Mouse (Mus musculus) adrenal gland, postnatal 25 days (tissue): Measurements from ENCODE around the gene Amt. TPM values are rescaled to one million over a fixed set of nuclear protein-coding genes. Genes with fewer than 3 reads are reported as not detected.
"Not testable (repeated sequence)": the region's sequence is repeated elsewhere in the genome, so short reads cannot be mapped to it uniquely, and the experiment has no call there.

Experiments used
- DNase-seq: peaks from one replicate; pipeline ENCODE4 v3.0.0; 2021; ENCODE audit warnings: mixed read lengths
- total RNA-seq: library from RNA; stranded (reverse); gene quantifications from 2 replicates; pipeline ENCODE4 v1.2.3, GENCODE M21; 2021

The Amt gene
- total RNA-seq, 1 experiment from 2014 or later = 7.0 TPM

- peak; percentile 58 for DNase-seq
These were observed 16.4 kb upstream of the Amt start for GRCm38 (mm10) chr9:108280071-108280828.

DNA sequence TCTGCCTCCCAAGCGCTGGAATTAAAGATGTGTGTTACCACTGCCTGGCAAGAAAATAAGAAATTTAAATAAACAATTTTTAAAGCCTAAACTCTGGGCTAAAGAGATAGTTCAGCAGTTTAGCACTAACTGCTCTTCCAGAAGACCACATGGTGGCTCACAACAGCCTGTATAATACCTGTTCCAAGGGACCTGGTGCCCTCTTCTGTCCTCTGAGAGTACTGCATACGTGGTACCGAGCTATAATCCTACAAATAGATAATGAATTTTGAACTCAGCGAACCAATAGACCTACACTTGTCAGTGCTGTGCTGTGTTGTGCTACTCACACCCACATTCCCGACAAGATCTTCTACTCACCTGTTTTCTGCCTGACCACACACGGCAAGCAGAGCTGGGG, 12.2 kb upstream of the Amt start:
- DNase-seq = peak; percentile 71

- DNase-seq = not testable (repeated sequence)
These were observed 9.0 kb upstream of the Amt start for GRCm38 (mm10) chr9:108287526-108288238.

DNA sequence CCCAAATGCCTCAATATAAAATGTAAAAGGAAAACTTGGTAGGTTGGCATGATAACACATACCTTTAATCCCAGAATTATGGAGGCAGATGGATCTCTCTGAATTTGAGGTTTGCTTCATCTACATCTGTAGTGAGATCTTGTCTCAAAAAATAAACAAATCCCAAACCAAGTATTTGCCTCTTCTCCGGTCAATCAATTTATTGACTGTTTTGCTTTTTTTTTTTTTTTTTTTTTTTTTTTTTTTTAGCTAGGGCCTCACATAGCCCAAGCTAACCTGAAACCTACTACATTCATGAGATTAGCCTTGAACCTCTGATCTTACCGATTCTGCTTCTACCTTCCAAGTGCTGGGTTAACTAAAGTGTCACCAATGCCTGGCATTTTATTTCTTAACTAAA, 7.3 kb upstream of the Amt start:
- no peak for DNase-seq

- DNase-seq = peak; percentile 81
These were observed 6.5 kb upstream of the Amt start, which contains the start of gene Nicn1 for GRCm38 (mm10) chr9:108290016-108290750. Gene Nicn1, plus strand, starts transcription at chr9:108290429.

GRCm38 (mm10) chr9:108290773-108291172, 5.9 kb upstream of the Amt start:
- DNase-seq = no peak

GRCm38 (mm10) chr9:108301853-108302252, 5.2 kb downstream of the Amt start:
- no peak for DNase-seq

GRCm38 (mm10) chr9:108304716-108305115, 8.1 kb downstream of the Amt start:
- no peak for DNase-seq

DNA sequence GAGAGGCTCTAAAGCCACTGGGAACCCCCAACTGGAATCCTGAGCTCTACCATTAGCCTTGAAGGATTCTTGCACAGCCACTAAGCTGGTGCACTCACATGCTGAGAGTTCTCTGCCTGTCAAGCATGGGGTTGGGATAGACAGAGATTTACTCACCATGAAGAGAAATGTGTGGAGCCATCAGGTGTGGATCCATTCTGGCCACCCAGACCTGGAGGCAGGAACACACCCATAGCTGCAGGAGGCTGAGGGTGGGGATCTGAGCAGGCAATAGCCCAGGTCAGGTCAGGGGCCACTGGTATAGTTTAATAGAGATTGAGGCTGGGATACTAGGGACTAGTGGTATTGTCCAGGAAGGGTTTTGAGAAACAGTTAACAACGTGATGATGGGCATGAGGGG, 8.5 kb downstream of the Amt start:
- no peak for DNase-seq

- peak; percentile 96 for DNase-seq
These were observed 9.2 kb downstream of the Amt start, which contains the start of the genes Rhoa and Tcta for GRCm38 (mm10) chr9:108305629-108306520. Gene Rhoa, plus strand, starts transcription at chr9:108306129. Gene Tcta, minus strand, starts transcription at chr9:108306160.

DNA sequence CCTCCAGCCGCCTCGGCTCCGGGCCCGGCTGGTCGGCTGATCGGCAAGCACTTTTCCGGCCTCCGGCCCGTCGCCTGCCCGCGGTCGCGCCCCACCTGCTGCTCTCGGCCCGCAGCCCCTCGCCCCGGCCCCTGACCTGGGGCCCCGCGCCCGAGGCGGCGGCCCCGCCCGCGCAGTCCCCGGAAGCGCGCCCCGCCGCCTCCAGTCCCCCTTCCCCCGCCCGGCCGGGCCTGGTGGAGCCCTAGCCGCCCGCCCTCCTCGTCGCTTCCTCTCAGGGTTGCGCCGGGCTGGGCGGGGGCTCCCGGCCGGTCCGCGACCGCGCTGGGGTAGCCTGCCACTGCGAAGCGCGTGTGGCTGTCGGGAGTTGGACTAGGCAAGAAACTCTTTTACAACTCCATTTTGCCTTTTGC, 9.9 kb downstream of the Amt start:
- peak; percentile 89 for DNase-seq

DNA sequence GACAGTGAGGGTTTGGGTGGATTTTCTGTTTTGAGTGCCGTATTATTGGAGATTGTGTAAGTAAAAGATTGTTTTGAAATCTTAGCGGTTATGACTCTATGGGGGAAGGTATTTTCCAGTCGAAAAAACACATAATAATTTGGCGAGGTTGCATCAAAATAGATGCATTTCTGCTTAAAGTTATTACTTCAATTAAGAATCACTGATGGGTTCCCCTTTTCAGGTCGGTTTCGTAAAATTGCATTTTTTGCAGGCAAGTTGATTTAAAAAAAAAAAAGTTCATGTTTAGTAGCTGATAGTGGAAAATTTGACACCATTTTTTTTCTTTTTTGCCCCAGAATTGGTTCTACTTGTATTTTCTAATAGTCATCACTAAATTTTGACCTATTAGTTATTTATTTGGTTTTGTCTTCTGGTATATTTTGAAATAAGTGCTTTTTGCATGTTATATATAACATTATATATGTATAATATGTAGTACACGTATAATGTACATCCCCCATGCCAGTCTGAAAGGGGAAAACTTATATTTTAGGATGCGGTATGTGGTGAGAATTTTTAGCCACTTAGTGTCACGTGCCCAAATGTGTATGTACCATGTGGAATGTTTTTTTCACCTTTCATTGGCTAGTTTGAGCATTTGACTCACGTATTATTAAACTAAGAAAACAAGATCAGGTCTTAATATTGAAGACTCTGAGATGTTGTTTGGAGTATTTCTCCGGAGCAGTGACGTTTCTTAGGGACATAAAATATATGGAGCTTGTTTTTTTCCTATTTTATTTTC, 10.6 kb downstream of the Amt start:
- no peak for DNase-seq

GRCm38 (mm10) chr9:108308141-108308540, 11.5 kb downstream of the Amt start:
- no peak for DNase-seq

GRCm38 (mm10) chr9:108317572-108317971, 20.9 kb downstream of the Amt start:
- DNase-seq = no peak

DNA sequence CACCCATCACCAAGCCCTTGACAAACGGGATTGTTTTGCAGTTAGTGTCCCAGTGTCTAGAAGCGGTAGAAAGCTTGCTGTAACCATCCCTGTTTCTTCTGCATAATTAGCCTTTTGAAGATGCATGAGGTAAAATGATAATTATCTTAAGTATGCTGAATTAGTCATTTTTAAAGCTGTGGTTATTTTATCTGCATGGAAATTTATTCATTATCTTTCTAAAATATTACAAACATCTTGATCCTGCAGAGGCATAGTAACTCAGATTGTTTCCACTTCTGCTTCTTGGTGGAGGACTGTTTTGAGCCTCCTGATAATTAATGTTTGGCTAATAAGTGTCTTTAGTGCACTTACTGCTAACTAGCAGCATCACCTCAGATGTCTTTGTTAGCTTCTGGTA, 21.8 kb downstream of the Amt start:
- DNase-seq = no peak

- not testable (repeated sequence) for DNase-seq
These were observed 25.4 kb downstream of the Amt start for GRCm38 (mm10) chr9:108322054-108322453.

DNA sequence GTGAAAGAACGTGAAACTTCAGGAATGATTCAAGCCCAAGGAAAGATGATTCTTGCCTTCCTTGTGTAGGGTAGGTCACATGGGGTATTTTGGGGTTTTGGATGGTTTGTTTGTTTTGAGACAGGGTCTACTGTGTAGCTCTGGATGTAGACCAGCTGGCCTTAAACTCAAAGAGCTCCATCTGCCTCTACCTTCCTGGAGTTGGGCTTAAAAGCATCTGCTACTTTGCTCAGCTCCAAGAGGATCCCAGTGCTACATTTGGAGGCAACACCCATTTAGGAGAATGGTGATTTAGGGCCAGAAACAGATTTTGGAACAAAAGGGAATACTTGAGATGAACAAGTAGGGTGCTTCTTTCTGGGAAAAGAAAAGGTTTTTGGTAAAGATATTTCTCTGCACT, 28.1 kb downstream of the Amt start:
- DNase-seq = no peak

GRCm38 (mm10) chr9:108325811-108326210, 29.2 kb downstream of the Amt start:
- DNase-seq = no peak

GRCm38 (mm10) chr9:108337848-108338550, 41.3 kb downstream of the Amt start:
- no peak for DNase-seq

DNA sequence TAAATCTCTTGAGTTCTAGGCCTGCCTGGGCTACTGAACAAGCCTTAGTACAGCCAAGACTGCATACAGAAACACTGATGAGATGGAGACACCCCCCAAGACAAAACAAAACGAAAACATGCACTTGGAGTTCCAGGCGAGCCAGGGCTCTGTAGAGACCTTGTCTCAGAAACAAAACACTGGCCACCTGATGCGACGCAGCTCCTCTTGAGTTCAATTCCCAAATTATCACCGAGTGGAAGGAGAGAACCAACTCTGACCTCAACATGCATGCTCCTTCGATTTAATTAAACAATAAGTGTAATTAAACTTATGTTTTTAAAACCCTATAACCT, 41.9 kb downstream of the Amt start:
- no peak for DNase-seq
